Mouse (Mus musculus) liver, postnatal 0 days (tissue): Measurements from ENCODE around the gene Caml. TPM values are rescaled to one million over a fixed set of nuclear protein-coding genes. Genes with fewer than 3 reads are reported as not detected.
"Not testable (repeated sequence)": the region's sequence is repeated elsewhere in the genome, so short reads cannot be mapped to it uniquely, and the experiment has no call there.

Experiments
- ATAC-seq: fragments of 200-750 bp; cut with Nextera tagmentation; 2 replicates; pipeline ENCODE4 v1.8.0; 2017; ENCODE audit warnings: mild to moderate bottlenecking, moderate library complexity
- DNase-seq: peaks from one replicate; pipeline ENCODE4 v3.0.0-alpha.2; 2016
- H3K27ac ChIP-seq: fragments of 300-500 bp; sonication (generic); 2 replicates; pipeline ENCODE4 v1.5.1; 2014; ENCODE audit warnings: antibody characterized with exemption, moderate library complexity, mild to moderate bottlenecking, low read depth
- H3K27me3 ChIP-seq: fragments of 300-500 bp; sonication (generic); 2 replicates; pipeline ENCODE4 v1.6.1; 2014; ENCODE audit warnings: low read length, control low read depth, mixed read lengths; ENCODE audit not compliant: insufficient read depth
- H3K36me3 ChIP-seq: fragments of 300-500 bp; sonication (generic); replicated peaks from 2 replicates; pipeline ENCODE4 v1.6.1; 2014; ENCODE audit warnings: mild to moderate bottlenecking, control low read depth, low read length, moderate library complexity, mixed read lengths; ENCODE audit not compliant: insufficient read depth
- H3K4me1 ChIP-seq: fragments of 300-500 bp; sonication (generic); 2 replicates; pipeline ENCODE4 v1.6.1; 2014; ENCODE audit warnings: antibody characterized with exemption, mild to moderate bottlenecking, control low read depth; ENCODE audit not compliant: insufficient read depth
- H3K4me2 ChIP-seq: fragments of 300-500 bp; sonication (generic); 2 replicates; pipeline ENCODE4 v1.6.1; 2014; ENCODE audit warnings: low read depth, mild to moderate bottlenecking, low read length, moderate library complexity, mixed read lengths
- H3K4me3 ChIP-seq: fragments of 300-500 bp; sonication (generic); 2 replicates; pipeline ENCODE4 v1.5.1; 2014; ENCODE audit warnings: low read depth, low read length
- H3K9ac ChIP-seq: fragments of 300-500 bp; sonication (generic); replicated peaks from 2 replicates; pipeline ENCODE4 v1.6.1; 2014; ENCODE audit warnings: mild to moderate bottlenecking, moderate library complexity
- H3K9me3 ChIP-seq: fragments of 300-500 bp; sonication (generic); 2 replicates; pipeline ENCODE4 v1.6.1; 2016; ENCODE audit warnings: mild to moderate bottlenecking, control low read depth, low read length, mixed read lengths
- CTCF ChIP-seq: sonication (generic); IDR thresholded peaks from 2 replicates; pipeline ENCODE4 v1.5.1; 2016; ENCODE audit warnings: antibody characterized with exemption, low read depth
- EP300 ChIP-seq: IDR thresholded peaks from 2 replicates; pipeline ENCODE4 v1.6.1; 2016; ENCODE audit warnings: antibody characterized with exemption, low read depth, mild to moderate bottlenecking
- WGBS: fragments of 180-500 bp; shearing (Covaris S2); extraction: QIAGEN DNeasy Blood & Tissue Kit; methylation state at CpG from one replicate; pipeline ENCODE4 v1.1.7; 2014; ENCODE audit not compliant: insufficient replicate concordance; 5-methylcytosine and 5-hydroxymethylcytosine counted together
- polyA plus RNA-seq: library from polyadenylated mRNA; unstranded; fragments of >200 nt; fragmentation: Nextera tagmentation; extraction: Ambion mirVana; gene quantifications from 2 replicates; pipeline ENCODE4 v1.2.1, GENCODE M21; 2015

Caml gene
- polyA plus RNA-seq, 1 experiment from 2014 or later = 16.2 TPM

GRCm38 (mm10) chr13:55635146-55635571 lies 12.4 kb downstream of the Caml start:
- H3K36me3 ChIP-seq = peaks cover 18% of the 10 kb centered on the region
- H3K4me1 ChIP-seq = peaks cover 8% of the 10 kb centered on the region; the same call in 1 of the 2 replicates
- H3K4me2 ChIP-seq = peak overlapping the region; percentile 84
- peak overlapping the region; percentile 52 for H3K27ac ChIP-seq
- peak overlapping the region; percentile 82 for H3K4me3 ChIP-seq
- under 1% methylated on average over 40 of the region's 40 CpGs for WGBS
- H3K27me3 ChIP-seq = no peaks in the 10 kb centered on the region
- H3K9me3 ChIP-seq = no peaks in the 10 kb centered on the region
- ATAC-seq (peak; percentile 75), DNase-seq (no peak)
- peak overlapping the region; percentile 83 for H3K9ac ChIP-seq
- TF ChIP-seq EP300 (no peak), CTCF (no peak)

- Histone ChIP-seq H3K9me3 (no peaks in the 10 kb centered on the region), H3K27ac (no peak overlapping the region), H3K4me1 (peaks cover 8% of the 10 kb centered on the region; the same call in 1 of the 2 replicates), H3K9ac (no peak overlapping the region), H3K4me2 (peak overlapping the region; percentile 84), H3K36me3 (peaks cover 24% of the 10 kb centered on the region), H3K4me3 (no peak overlapping the region), H3K27me3 (no peaks in the 10 kb centered on the region)
- ATAC-seq = no peak
- TF ChIP-seq EP300 (no peak), CTCF (no peak)
- no peak for DNase-seq
- 88% methylated on average over 14 of the region's 14 CpGs for WGBS
Measured at GRCm38 (mm10) chr13:55636185-55636983, 13.6 kb downstream of the Caml start.

GRCm38 (mm10) chr13:55640480-55640879 lies 17.7 kb downstream of the Caml start:
- H3K4me1 ChIP-seq, ATAC-seq, H3K27ac ChIP-seq, H3K9me3 ChIP-seq, H3K9ac ChIP-seq, H3K4me3 ChIP-seq, H3K27me3 ChIP-seq, H3K4me2 ChIP-seq: not testable (repeated sequence)
- WGBS = 40% methylated on average over 8 of the region's 8 CpGs
- H3K36me3 ChIP-seq = peaks cover 31% of the 10 kb centered on the region
- DNase-seq = peak; percentile 88
- TF ChIP-seq CTCF = peak; percentile 88

GRCm38 (mm10) chr13:55644525-55644924 lies 21.7 kb downstream of the Caml start:
- no peak overlapping the region for H3K4me3 ChIP-seq
- no peak overlapping the region for H3K27ac ChIP-seq
- H3K27me3 ChIP-seq = no peaks in the 10 kb centered on the region
- peak; percentile 44 for DNase-seq
- peaks cover 65% of the 10 kb centered on the region for H3K36me3 ChIP-seq
- ATAC-seq = no peak
- no peak overlapping the region for H3K9ac ChIP-seq
- 94% methylated on average over 2 of the region's 2 CpGs for WGBS
- no peaks in the 10 kb centered on the region for H3K4me1 ChIP-seq
- peak; percentile 49 for TF ChIP-seq CTCF
- TF ChIP-seq EP300 = no peak
- H3K9me3 ChIP-seq = no peaks in the 10 kb centered on the region
- no peak overlapping the region for H3K4me2 ChIP-seq

GRCm38 (mm10) chr13:55650098-55650497 lies 27.3 kb downstream of the Caml start:
- no peak for DNase-seq

GRCm38 (mm10) chr13:55650980-55651379 lies 28.2 kb downstream of the Caml start:
- no peak overlapping the region for H3K27ac ChIP-seq
- ATAC-seq (no peak), DNase-seq (no peak)
- H3K4me2 ChIP-seq = no peak overlapping the region
- H3K27me3 ChIP-seq = no peaks in the 10 kb centered on the region
- TF ChIP-seq CTCF (no peak), EP300 (no peak)
- H3K36me3 ChIP-seq = peaks cover 94% of the 10 kb centered on the region
- H3K9ac ChIP-seq = no peak overlapping the region
- H3K9me3 ChIP-seq = no peaks in the 10 kb centered on the region
- H3K4me1 ChIP-seq = no peaks in the 10 kb centered on the region
- WGBS = 78% methylated on average over 6 of the region's 6 CpGs
- no peak overlapping the region for H3K4me3 ChIP-seq

More at GRCm38 (mm10) chr13:55650098-55650497, 27.3 kb downstream of the Caml start:
- Histone ChIP-seq H3K4me2 (no peak overlapping the region), H3K27me3 (no peaks in the 10 kb centered on the region), H3K4me1 (no peaks in the 10 kb centered on the region), H3K27ac (no peak overlapping the region), H3K9ac (no peak overlapping the region), H3K9me3 (no peaks in the 10 kb centered on the region), H3K4me3 (no peak overlapping the region), H3K36me3 (peaks cover 94% of the 10 kb centered on the region)
- no peak for ATAC-seq
- TF ChIP-seq CTCF = peak; percentile 35
- TF ChIP-seq EP300 = no peak
- 87% methylated on average over 12 of the region's 12 CpGs for WGBS
